Mouse (Mus musculus) small intestine, adult 2 months (tissue): Measurements from ENCODE around the gene Jak1.

Experiments used
- CTCF ChIP-seq: fragments of 200-500 bp; IDR thresholded peaks from 2 replicates; pipeline ENCODE4 v1.5.1; 2012; ENCODE audit warnings: low read depth, mild to moderate bottlenecking, control low read depth, inconsistent platforms, low read length, moderate library complexity, mixed read lengths; ENCODE audit not compliant: insufficient replicate concordance, insufficient read length; ENCODE audit errors: extremely low read depth
- POLR2A ChIP-seq: fragments of 200-500 bp; IDR thresholded peaks from 2 replicates; pipeline ENCODE4 v1.6.1; 2012; ENCODE audit warnings: low read depth, mild to moderate bottlenecking, control low read depth, inconsistent platforms, low read length, moderate library complexity

- TF ChIP-seq POLR2A (no peak), CTCF (no peak)
Measured at GRCm38 (mm10) chr4:101180681-101181080, 84.4 kb downstream of the Jak1 start.
